In genomic region chr1:88586128-88586527, GRCm38 (mm10) we compare ENCODE assay signal across 19 mouse cellular contexts.
DNase-seq lines count a peak whose midpoint lies in the region; ATAC-seq and TF ChIP-seq lines count a peak whose summit lies in the region.
"Had no signal": no experiment of that assay in that cellular context is flagged by ENCODE, and none has a peak within 500 bp of the region (broad histone marks: within the 10 kb centered on the region; RNA-seq: fewer than 3 reads in every experiment).

No protein-coding gene starts in this region.

- H3K4me3 ChIP-seq in CH12.LX (replicated peaks in 1 of 3; ENCODE audit: low read depth in 2 of 3, low read length in 2 of 3, poor library complexity in 1 of 3): no peak overlapping the region
- no peak overlapping the region for H3K4me3 ChIP-seq in forebrain, embryonic 11.5 days (ENCODE audit: low read depth, low read length)
- no peak overlapping the region for H3K4me3 ChIP-seq in limb, embryonic 10.5 days
- H3K4me3 ChIP-seq in intestine, postnatal 0 days (ENCODE audit: low read depth, low read length): no peak overlapping the region
- H3K4me3 ChIP-seq: embryonic facial prominence, embryonic 13.5 days; embryonic facial prominence, embryonic 15.5 days; erythroblast, embryonic 14.5 days; forebrain, embryonic 10.5 days; forebrain, embryonic 13.5 days; forebrain, embryonic 15.5 days had no signal

- TF ChIP-seq CTCF in CH12.LX (conservative IDR thresholded peaks at IDR 0.05 in 1 of 2, IDR thresholded peaks at IDR 0.05 in 1 of 2; ENCODE audit: low read depth in 2 of 2, low read length in 2 of 2): no peak
- no peak for TF ChIP-seq CTCF in intestine, postnatal 0 days (IDR thresholded peaks at IDR 0.05; ENCODE audit: low read depth)

- no peak for TF ChIP-seq EP300 in CH12.LX (IDR thresholded peaks at IDR 0.05; ENCODE audit: low read length)

- H3K27me3 ChIP-seq in CH12.LX (replicated peaks): no peaks in the 10 kb centered on the region
- no peaks in the 10 kb centered on the region for H3K27me3 ChIP-seq in forebrain, embryonic 11.5 days (ENCODE audit: control insufficient read depth, insufficient read depth, low read length)
- H3K27me3 ChIP-seq in limb, embryonic 10.5 days (ENCODE audit: low read depth, poor library complexity, severe bottlenecking): no peaks in the 10 kb centered on the region
- H3K27me3 ChIP-seq in intestine, postnatal 0 days (replicated peaks; ENCODE audit: control insufficient read depth, insufficient read depth, low read length): no peaks in the 10 kb centered on the region
- H3K27me3 ChIP-seq: embryonic facial prominence, embryonic 13.5 days; embryonic facial prominence, embryonic 15.5 days; forebrain, embryonic 13.5 days; forebrain, embryonic 15.5 days had no signal

- no peak overlapping the region for H3K9ac ChIP-seq in CH12.LX (ENCODE audit: insufficient read depth, low read depth)
- no peak overlapping the region for H3K9ac ChIP-seq in forebrain, embryonic 11.5 days (ENCODE audit: low read length)
- no peak overlapping the region for H3K9ac ChIP-seq in intestine, postnatal 0 days (ENCODE audit: low read depth, low read length)
- H3K9ac ChIP-seq: embryonic facial prominence, embryonic 13.5 days; embryonic facial prominence, embryonic 15.5 days; forebrain, embryonic 13.5 days; forebrain, embryonic 15.5 days; forebrain, postnatal 0 days had no signal

- no peaks in the 10 kb centered on the region for H3K36me3 ChIP-seq in CH12.LX (replicated peaks in 1 of 2; ENCODE audit: control insufficient read depth in 1 of 2, insufficient read depth in 1 of 2, low read length in 1 of 2)
- no peaks in the 10 kb centered on the region for H3K36me3 ChIP-seq in forebrain, embryonic 11.5 days (ENCODE audit: control insufficient read depth, insufficient read depth, low read length)
- no peaks in the 10 kb centered on the region for H3K36me3 ChIP-seq in limb, embryonic 10.5 days
- H3K36me3 ChIP-seq in intestine, postnatal 0 days (ENCODE audit: control insufficient read depth, insufficient read depth): no peaks in the 10 kb centered on the region
- H3K36me3 ChIP-seq: embryonic facial prominence, embryonic 13.5 days; embryonic facial prominence, embryonic 15.5 days; forebrain, embryonic 10.5 days; forebrain, embryonic 15.5 days had no signal

- peak; percentile 36 for DNase-seq in CD4-positive helper T cell, adult 2 months (ENCODE audit: low read depth, low spot score)
- DNase-seq in CH12.LX (ENCODE audit: extremely low read depth): no peak
- DNase-seq in induced T-regulatory cell, adult 2 months (ENCODE audit: low read depth): peak; percentile 78
- DNase-seq in naive thymus-derived CD4-positive, alpha-beta T cell, adult 2 months (ENCODE audit: low read depth): peak; percentile 49
- no peak for DNase-seq in forebrain, embryonic 11.5 days (ENCODE audit: low spot score)
- DNase-seq in limb, embryonic 10.5 days (ENCODE audit: low spot score): no peak
- no peak for DNase-seq in urinary bladder, adult 18-20 months (ENCODE audit: low spot score in 2 of 2)
- DNase-seq: cerebellum, adult 11-12 months; cerebellum, adult 2 months; cerebellum, adult 9-10 months; embryo, embryonic 11 days; forebrain, postnatal 0 days had no signal

- dilution Hi-C loops in CH12.LX (cut with MboI; ENCODE audit: extremely low pct_ligation_motif_present, extremely low pct_unique_long_range_greater_than_20kb, low sequenced_read_pairs): no loop called here

- in situ Hi-C loops in CH12.LX (cut with MboI; ENCODE audit: low pct_ligation_motif_present, low pct_unique_long_range_greater_than_20kb, low sequenced_read_pairs): no loop called here

- no peaks in the 10 kb centered on the region for H3K79me2 ChIP-seq in CH12.LX (replicated peaks; ENCODE audit: control insufficient read depth, extremely low read depth, insufficient read depth, poor library complexity, severe bottlenecking)

- peaks cover 45% of the 10 kb centered on the region for H3K9me3 ChIP-seq in CH12.LX (replicated peaks; ENCODE audit: low read length)
- H3K9me3 ChIP-seq in forebrain, embryonic 11.5 days (ENCODE audit: control insufficient read depth, low read length): no peaks in the 10 kb centered on the region
- H3K9me3 ChIP-seq in limb, embryonic 10.5 days (replicated peaks): no peaks in the 10 kb centered on the region
- H3K9me3 ChIP-seq in intestine, postnatal 0 days (ENCODE audit: control insufficient read depth): no peaks in the 10 kb centered on the region
- H3K9me3 ChIP-seq: embryonic facial prominence, embryonic 13.5 days; embryonic facial prominence, embryonic 15.5 days; forebrain, embryonic 10.5 days; forebrain, embryonic 13.5 days; forebrain, embryonic 15.5 days had no signal

- TF ChIP-seq RAD21 in CH12.LX (IDR thresholded peaks at IDR 0.05; ENCODE audit: low read depth, low read length): no peak

- no peak overlapping the region for H3K4me2 ChIP-seq in CH12.LX (ENCODE audit: insufficient read depth, low read depth, poor library complexity, severe bottlenecking)
- no peak overlapping the region for H3K4me2 ChIP-seq in forebrain, embryonic 11.5 days (ENCODE audit: low read depth, low read length, severe bottlenecking)
- H3K4me2 ChIP-seq in intestine, postnatal 0 days (replicated peaks; ENCODE audit: low read depth): no peak overlapping the region
- H3K4me2 ChIP-seq: embryonic facial prominence, embryonic 13.5 days; embryonic facial prominence, embryonic 15.5 days; forebrain, embryonic 13.5 days; forebrain, embryonic 15.5 days had no signal

- ATAC-seq in forebrain, embryonic 11.5 days (replicated peaks; ENCODE audit: low FRiP score): no peak
- ATAC-seq in intestine, postnatal 0 days: no peak
- ATAC-seq: forebrain, embryonic 13.5 days; forebrain, embryonic 15.5 days; forebrain, postnatal 0 days had no signal

- WGBS in forebrain, embryonic 11.5 days: 89% methylated on average over 2 of the region's 2 CpGs
- WGBS in limb, embryonic 10.5 days: 89% methylated on average over 2 of the region's 2 CpGs
- WGBS in intestine, postnatal 0 days: 56% methylated on average over 2 of the region's 2 CpGs

- peaks cover 19 to 52% of the 10 kb centered on the region in 2 experiments for H3K4me1 ChIP-seq in CH12.LX (ENCODE audit: control insufficient read depth in 1 of 2, insufficient read depth in 2 of 2)
- H3K4me1 ChIP-seq in forebrain, embryonic 11.5 days (replicated peaks; ENCODE audit: control insufficient read depth, insufficient read depth, low read length): no peaks in the 10 kb centered on the region
- H3K4me1 ChIP-seq in limb, embryonic 10.5 days: no peaks in the 10 kb centered on the region
- no peaks in the 10 kb centered on the region for H3K4me1 ChIP-seq in intestine, postnatal 0 days (replicated peaks; ENCODE audit: control insufficient read depth, insufficient read depth, low read length)
- H3K4me1 ChIP-seq: embryonic facial prominence, embryonic 13.5 days; forebrain, embryonic 13.5 days had no signal

- no peak for TF ChIP-seq POLR2A in CH12.LX (IDR thresholded peaks at IDR 0.05; ENCODE audit: low read depth, low read length)

- H3K27ac ChIP-seq in CH12.LX (ENCODE audit: insufficient read depth, low read depth): peak overlapping the region; percentile 63
- H3K27ac ChIP-seq in forebrain, embryonic 11.5 days (ENCODE audit: low read depth, low read length): no peak overlapping the region
- H3K27ac ChIP-seq in limb, embryonic 10.5 days: no peak overlapping the region
- no peak overlapping the region for H3K27ac ChIP-seq in intestine, postnatal 0 days (ENCODE audit: low read depth, low read length)
- H3K27ac ChIP-seq: embryonic facial prominence, embryonic 13.5 days; embryonic facial prominence, embryonic 15.5 days; forebrain, embryonic 10.5 days; forebrain, embryonic 13.5 days; forebrain, embryonic 15.5 days had no signal

TF ChIP-seq in CH12.LX, 34 proteins besides CTCF, POLR2A, EP300 and RAD21:
- TF ChIP-seq BHLHE40 (IDR thresholded peaks at IDR 0.05; ENCODE audit: low read depth, low read length) (peak; percentile 24; the same call in 1 of the 2 replicates), MYC (IDR thresholded peaks at IDR 0.05; ENCODE audit: low read depth, low read length) (no peak), USF2 (conservative IDR thresholded peaks at IDR 0.05; ENCODE audit: low read depth, low read length) (no peak), ELF1 (IDR thresholded peaks at IDR 0.05; ENCODE audit: low read depth, low read length) (no peak), MAZ (IDR thresholded peaks at IDR 0.05; ENCODE audit: low read depth, low read length) (no peak), JUN (IDR thresholded peaks at IDR 0.05; ENCODE audit: insufficient read depth, low read depth, low read length) (no peak), HCFC1 (IDR thresholded peaks at IDR 0.05; ENCODE audit: low read depth, low read length) (no peak)

Comparison
In these comparisons a context has a peak if more than half of its experiments do, and no peak if none do; other contexts are left out.
1. DNase-seq: peak in CD4-positive helper T cell, adult 2 months (single experiment), induced T-regulatory cell, adult 2 months (single experiment) and naive thymus-derived CD4-positive, alpha-beta T cell, adult 2 months (single experiment); none in CH12.LX (single experiment), forebrain, embryonic 11.5 days (single experiment), limb, embryonic 10.5 days (single experiment) and urinary bladder, adult 18-20 months (0 of 2).